Mouse (Mus musculus) MEL (cell line): Measurements from ENCODE around the gene Ifrd1.

Experiments used
- KAT2A ChIP-seq: conservative IDR thresholded peaks from 2 replicates; pipeline ENCODE4 v1.6.1; 2012; ENCODE audit warnings: low read depth, low read length, improper control_type of control experiment, inconsistent platforms
- POLR2AphosphoS5 ChIP-seq: IDR thresholded peaks from 2 replicates; pipeline ENCODE4 v1.6.1; 2012; ENCODE audit warnings: low read depth, borderline replicate concordance, mild to moderate bottlenecking, inconsistent platforms, low read length, moderate library complexity, mixed read lengths
- UBTF ChIP-seq: IDR thresholded peaks from 2 replicates; pipeline ENCODE4 v1.6.1; 2012; ENCODE audit warnings: low read depth, mild to moderate bottlenecking, inconsistent platforms, low read length, improper control_type of control experiment, moderate library complexity, borderline replicate concordance; ENCODE audit not compliant: insufficient read depth

DNA sequence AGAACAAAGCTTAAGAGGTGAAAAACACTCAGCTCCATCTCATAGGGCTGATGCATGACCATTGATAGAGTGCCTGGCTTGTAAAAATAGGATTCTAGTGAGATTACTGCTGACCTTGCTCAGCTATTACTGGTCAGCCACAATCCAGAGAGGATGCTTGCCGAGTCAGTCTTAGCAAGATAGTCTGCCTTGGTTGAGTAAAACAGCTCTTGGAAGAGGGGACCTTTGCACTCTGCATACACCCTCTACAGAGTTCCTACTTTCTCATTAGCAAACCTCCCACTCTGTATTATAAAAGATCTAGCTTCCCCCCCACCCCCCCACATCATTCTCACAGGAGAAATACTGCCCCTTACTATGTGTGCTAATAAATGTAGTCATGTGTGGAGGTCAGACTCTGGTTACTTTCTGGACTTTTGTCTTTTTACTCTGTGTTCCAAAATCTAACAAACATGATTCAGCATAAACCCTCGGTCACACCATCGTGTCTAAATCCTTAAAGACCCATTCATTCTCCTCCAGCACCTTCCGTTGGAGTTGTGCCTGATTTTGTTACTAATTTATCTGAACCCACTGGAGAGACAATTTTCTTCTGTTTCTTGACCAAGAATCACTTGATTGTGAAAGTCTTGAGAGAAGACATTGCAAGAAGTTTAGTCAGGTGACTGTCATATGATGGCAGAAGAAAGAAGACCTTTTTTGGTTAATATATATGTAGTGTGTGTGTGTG is 32.5 kb upstream of the Ifrd1 start:
- TF ChIP-seq KAT2A, result no peak
- no peak for TF ChIP-seq UBTF
- TF ChIP-seq POLR2AphosphoS5, result no peak
